Mouse (Mus musculus): Measurements from ENCODE around the gene Rnase12. TPM values are rescaled to one million over a fixed set of nuclear protein-coding genes. Genes with fewer than 3 reads are reported as not detected.

The Rnase12 gene
- polyA plus RNA-seq, 1 experiment from 2014 or later: not detected

GRCm38 (mm10) chr14:51081035-51081434 lies 23.6 kb upstream of the Rnase12 start:
- 92% methylated on average over 2 of the region's 2 CpGs for WGBS
- no peaks in the 10 kb centered on the region for H3K36me3 ChIP-seq
- peaks cover 33% of the 10 kb centered on the region for H3K27me3 ChIP-seq
- H3K9ac ChIP-seq: no peak overlapping the region
- H3K27ac ChIP-seq: no peak overlapping the region
- no peak overlapping the region for H3K4me3 ChIP-seq
- peaks cover 10% of the 10 kb centered on the region; the same call in 1 of the 2 replicates for H3K4me1 ChIP-seq
- ATAC-seq (ENCODE audit: low FRiP score, low read depth): no peak
- no peaks in the 10 kb centered on the region for H3K9me3 ChIP-seq
- no peak overlapping the region for H3K4me2 ChIP-seq (replicated peaks)

- H3K9ac ChIP-seq: no peak overlapping the region
- no peak overlapping the region for H3K4me3 ChIP-seq
- 86% methylated on average over 1 of the region's 1 CpGs for WGBS
- no peak for ATAC-seq (ENCODE audit: low FRiP score, low read depth)
- H3K4me1 ChIP-seq: peaks cover 10% of the 10 kb centered on the region; the same call in 1 of the 2 replicates
- no peaks in the 10 kb centered on the region for H3K9me3 ChIP-seq
- H3K36me3 ChIP-seq: no peaks in the 10 kb centered on the region
- no peak overlapping the region for H3K27ac ChIP-seq
- no peak overlapping the region for H3K4me2 ChIP-seq (replicated peaks)
- H3K27me3 ChIP-seq: peaks cover 31% of the 10 kb centered on the region
These were observed 21.7 kb upstream of the Rnase12 start for GRCm38 (mm10) chr14:51079180-51079579.

GRCm38 (mm10) chr14:51074335-51074734 lies 16.9 kb upstream of the Rnase12 start, which contains the start of gene Olfr750:
TSS of gene Olfr750 (minus strand) at chr14:51074435.
- 75% methylated on average over 3 of the region's 3 CpGs for WGBS
- H3K4me3 ChIP-seq: no peak within 1 kb of the TSS
- H3K36me3 ChIP-seq: no peaks in the 10 kb centered on the region
- no peak for ATAC-seq (ENCODE audit: low FRiP score, low read depth)
- no peak within 1 kb of the TSS for H3K4me2 ChIP-seq (replicated peaks)
- H3K27me3 ChIP-seq: 0 out of 2 replicates have a peak, but pooled peaks cover 2% of the 10 kb centered on the region
- no peaks in the 10 kb centered on the region for H3K9me3 ChIP-seq
- no peak within 1 kb of the TSS for H3K27ac ChIP-seq
- H3K9ac ChIP-seq: no peak within 1 kb of the TSS
- no peaks in the 10 kb centered on the region for H3K4me1 ChIP-seq

GRCm38 (mm10) chr14:51069617-51070016 lies 12.2 kb upstream of the Rnase12 start:
- H3K4me2 ChIP-seq (replicated peaks): no peak overlapping the region
- no peak overlapping the region for H3K4me3 ChIP-seq
- H3K9ac ChIP-seq: no peak overlapping the region
- no peaks in the 10 kb centered on the region for H3K27me3 ChIP-seq
- H3K27ac ChIP-seq: no peak overlapping the region
- no peak for ATAC-seq (ENCODE audit: low FRiP score, low read depth)
- peaks cover 7% of the 10 kb centered on the region for H3K4me1 ChIP-seq
- H3K36me3 ChIP-seq: no peaks in the 10 kb centered on the region
- H3K9me3 ChIP-seq: no peaks in the 10 kb centered on the region
- 91% methylated on average over 2 of the region's 2 CpGs for WGBS

- no peaks in the 10 kb centered on the region for H3K27me3 ChIP-seq
- H3K9ac ChIP-seq: no peak overlapping the region
- H3K4me1 ChIP-seq: peaks cover 7% of the 10 kb centered on the region
- H3K9me3 ChIP-seq: no peaks in the 10 kb centered on the region
- no peaks in the 10 kb centered on the region for H3K36me3 ChIP-seq
- ATAC-seq (ENCODE audit: low FRiP score, low read depth): no peak
- no peak overlapping the region for H3K4me3 ChIP-seq
- 87% methylated on average over 5 of the region's 5 CpGs for WGBS
- no peak overlapping the region for H3K4me2 ChIP-seq (replicated peaks)
- H3K27ac ChIP-seq: no peak overlapping the region
These were observed 11.5 kb upstream of the Rnase12 start for GRCm38 (mm10) chr14:51068956-51069355.

- Histone ChIP-seq H3K4me2 (replicated peaks) (no peak overlapping the region), H3K27me3 (no peaks in the 10 kb centered on the region), H3K27ac (no peak overlapping the region), H3K4me3 (no peak overlapping the region), H3K36me3 (no peaks in the 10 kb centered on the region), H3K9me3 (no peaks in the 10 kb centered on the region), H3K9ac (no peak overlapping the region), H3K4me1 (0 out of 2 replicates have a peak, but pooled peaks cover 5% of the 10 kb centered on the region)
- no peak for ATAC-seq (ENCODE audit: low FRiP score, low read depth)
- WGBS: 76% methylated on average over 5 of the region's 5 CpGs
These were observed 3.3 kb upstream of the Rnase12 start for GRCm38 (mm10) chr14:51060761-51061160.

- Histone ChIP-seq H3K4me3 (no peak overlapping the region), H3K27ac (no peak overlapping the region), H3K4me2 (replicated peaks) (no peak overlapping the region; the same call in 1 of the 2 replicates), H3K4me1 (peaks cover 16% of the 10 kb centered on the region), H3K9me3 (no peaks in the 10 kb centered on the region), H3K27me3 (no peaks in the 10 kb centered on the region), H3K36me3 (no peaks in the 10 kb centered on the region), H3K9ac (no peak overlapping the region)
- WGBS: 81% methylated on average over 13 of the region's 13 CpGs
- ATAC-seq (ENCODE audit: low FRiP score, low read depth): no peak
These were observed 2.9 kb downstream of the Rnase12 start for GRCm38 (mm10) chr14:51054243-51055237.

GRCm38 (mm10) chr14:51053176-51053575 lies 4.3 kb downstream of the Rnase12 start:
- no peak overlapping the region for H3K27ac ChIP-seq
- H3K4me2 ChIP-seq (replicated peaks): no peak overlapping the region
- H3K9me3 ChIP-seq: no peaks in the 10 kb centered on the region
- no peak overlapping the region for H3K4me3 ChIP-seq
- WGBS: 39% methylated on average over 5 of the region's 5 CpGs
- peaks cover 16% of the 10 kb centered on the region for H3K4me1 ChIP-seq
- no peak; the same call in 1 of the 2 replicates for ATAC-seq (ENCODE audit: low FRiP score, low read depth)
- H3K9ac ChIP-seq: no peak overlapping the region
- no peaks in the 10 kb centered on the region for H3K27me3 ChIP-seq
- H3K36me3 ChIP-seq: no peaks in the 10 kb centered on the region

GRCm38 (mm10) chr14:51051941-51052340 lies 5.5 kb downstream of the Rnase12 start:
- H3K27me3 ChIP-seq: no peaks in the 10 kb centered on the region
- no peaks in the 10 kb centered on the region for H3K36me3 ChIP-seq
- H3K4me1 ChIP-seq: peaks cover 11% of the 10 kb centered on the region
- WGBS: 51% methylated on average over 5 of the region's 5 CpGs
- H3K4me2 ChIP-seq (replicated peaks): no peak overlapping the region
- no peak overlapping the region for H3K9ac ChIP-seq
- no peak for ATAC-seq (ENCODE audit: low FRiP score, low read depth)
- H3K27ac ChIP-seq: no peak overlapping the region
- H3K4me3 ChIP-seq: no peak overlapping the region
- H3K9me3 ChIP-seq: no peaks in the 10 kb centered on the region

- H3K27me3 ChIP-seq: no peaks in the 10 kb centered on the region
- no peak within 1 kb of the TSS for H3K4me2 ChIP-seq (replicated peaks)
- WGBS: 79% methylated on average over 2 of the region's 2 CpGs
- H3K4me1 ChIP-seq: peaks cover 11% of the 10 kb centered on the region
- no peaks in the 10 kb centered on the region for H3K9me3 ChIP-seq
- H3K36me3 ChIP-seq: no peaks in the 10 kb centered on the region
- no peak within 1 kb of the TSS for H3K4me3 ChIP-seq
- ATAC-seq (ENCODE audit: low FRiP score, low read depth): no peak
- H3K9ac ChIP-seq: no peak within 1 kb of the TSS
- H3K27ac ChIP-seq: no peak within 1 kb of the TSS
These were observed 7.4 kb downstream of the Rnase12 start, which contains the start of gene Rnase11 for GRCm38 (mm10) chr14:51050063-51050462. TSS of gene Rnase11 (minus strand) at chr14:51050163.

GRCm38 (mm10) chr14:51047846-51048245 lies 9.6 kb downstream of the Rnase12 start:
- WGBS: 53% methylated on average over 5 of the region's 5 CpGs
- Histone ChIP-seq H3K27ac (no peak overlapping the region), H3K4me1 (no peaks in the 10 kb centered on the region), H3K36me3 (no peaks in the 10 kb centered on the region), H3K9me3 (no peaks in the 10 kb centered on the region), H3K4me3 (no peak overlapping the region), H3K4me2 (replicated peaks) (no peak overlapping the region), H3K27me3 (no peaks in the 10 kb centered on the region), H3K9ac (no peak overlapping the region)
- no peak for ATAC-seq (ENCODE audit: low FRiP score, low read depth)

- Histone ChIP-seq H3K4me1 (no peaks in the 10 kb centered on the region), H3K36me3 (no peaks in the 10 kb centered on the region), H3K9me3 (no peaks in the 10 kb centered on the region), H3K9ac (no peak within 1 kb of the TSS), H3K27me3 (no peaks in the 10 kb centered on the region), H3K4me3 (no peak within 1 kb of the TSS), H3K4me2 (replicated peaks) (no peak within 1 kb of the TSS), H3K27ac (no peak within 1 kb of the TSS)
- ATAC-seq (ENCODE audit: low FRiP score, low read depth): no peak
- WGBS: 83% methylated on average over 6 of the region's 6 CpGs
These were observed 15.7 kb downstream of the Rnase12 start, which contains the start of gene Rnase9 for GRCm38 (mm10) chr14:51041769-51042168. TSS of gene Rnase9 (minus strand) at chr14:51041869.
